Mouse (Mus musculus) forebrain, embryonic 11.5 days (tissue): ENCODE data around the gene Mc1r. TPM values are rescaled to one million over a fixed set of nuclear protein-coding genes. Genes with fewer than 3 reads are reported as not detected.

ENCODE experiments used
- polyA plus RNA-seq: library from polyadenylated mRNA; unstranded; fragments of >200 nt; fragmentation: Nextera tagmentation; extraction: Ambion mirVana; gene quantifications from 2 replicates; pipeline ENCODE4 v1.2.1, GENCODE M21; 2014

The Mc1r gene
- polyA plus RNA-seq, 1 experiment from 2014 or later = 0.16 TPM

Other genes starting within 250 kb of the Mc1r start
- gene Sult5a1, start 248.8 kb upstream of the Mc1r start, polyA plus RNA-seq = 2.9 and 4.3 TPM in 2 replicates
- gene Dpep1, start 220.9 kb upstream of the Mc1r start, polyA plus RNA-seq = 0.81 and 1.5 TPM in 2 replicates
- 117 and 126 TPM in 2 replicates for gene Chmp1a, start 194.3 kb upstream of the Mc1r start, polyA plus RNA-seq
- gene Spata33, start 194.3 kb upstream of the Mc1r start, polyA plus RNA-seq = 5.9 and 6.0 TPM in 2 replicates
- 36.0 and 36.6 TPM in 2 replicates for gene Cdk10, start 182.3 kb upstream of the Mc1r start, polyA plus RNA-seq
- 1.8 and 2.0 TPM in 2 replicates for gene Spata2l, start 170.9 kb upstream of the Mc1r start, polyA plus RNA-seq
- gene Zfp276, start 152.9 kb upstream of the Mc1r start, polyA plus RNA-seq = 25.1 and 26.5 TPM in 2 replicates
- gene Vps9d1, start 152.8 kb upstream of the Mc1r start, polyA plus RNA-seq = 27.3 and 29.6 TPM in 2 replicates
- gene Fanca, start 88.5 kb upstream of the Mc1r start, polyA plus RNA-seq = 46.5 and 48.6 TPM in 2 replicates
- gene Spire2, start 74.4 kb upstream of the Mc1r start, polyA plus RNA-seq = 12.4 and 13.4 TPM in 2 replicates
- gene Tcf25, start 33.4 kb upstream of the Mc1r start, polyA plus RNA-seq = 166 and 186 TPM in 2 replicates
- 556 and 641 TPM in 2 replicates for gene Tubb3, start 4.3 kb downstream of the Mc1r start, polyA plus RNA-seq
- 46.3 and 48.1 TPM in 2 replicates for gene Def8, start 16.4 kb downstream of the Mc1r start, polyA plus RNA-seq
- 44.3 and 51.0 TPM in 2 replicates for gene Afg3l1, start 70.8 kb downstream of the Mc1r start, polyA plus RNA-seq
- 24.0 and 27.5 TPM in 2 replicates for gene Dbndd1, start 108.4 kb downstream of the Mc1r start, polyA plus RNA-seq
- gene Gas8, start 111.7 kb downstream of the Mc1r start, polyA plus RNA-seq = 41.8 and 42.1 TPM in 2 replicates
- 8.1 and 9.1 TPM in 2 replicates for gene Rhou, start 246.8 kb downstream of the Mc1r start, polyA plus RNA-seq